Mouse (Mus musculus): Measurements from ENCODE around the gene Ap1ar.

Gene Ap1ar

GRCm38 (mm10) chr3:127837154-127837865, at the start of gene Ap1ar:
Gene Ap1ar (minus strand): TSS chr3:127837523.
- in situ Hi-C loops (cut with MboI, MseI), result loop anchor here in 1 of 2 experiments (25.0 kb wide), 1 partner anchor 1375 kb away; no protein-coding TSS in a partner anchor

GRCm38 (mm10) chr3:127881684-127882083, 44.4 kb upstream of the Ap1ar start:
- in situ Hi-C loops (cut with MboI, MseI), result loop anchor here in 1 of 2 experiments (25.0 kb wide), 1 partner anchor 1219 kb away; no protein-coding TSS in a partner anchor

DNA sequence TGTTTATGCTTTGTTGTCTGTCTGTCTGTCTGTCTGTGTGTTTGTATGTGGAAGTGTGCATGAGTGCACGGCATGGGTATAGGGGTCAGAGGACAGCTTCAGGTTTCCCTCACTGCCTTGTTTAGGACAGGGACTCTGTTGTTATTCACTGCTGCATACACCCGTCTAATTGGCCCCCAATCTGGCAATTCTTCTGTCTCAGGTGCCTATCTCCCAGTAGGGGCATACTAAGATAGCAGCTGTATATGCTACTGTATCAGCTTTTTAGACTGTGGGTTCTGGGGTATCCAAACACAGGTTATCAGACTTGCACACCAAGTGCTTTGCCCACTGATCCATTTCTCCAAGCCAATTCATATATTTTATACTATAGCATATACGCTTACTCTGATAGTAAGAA, 42.6 kb upstream of the Ap1ar start:
- in situ Hi-C loops (cut with MboI, MseI), result loop anchor here in 1 of 2 experiments (25.0 kb wide), 1 partner anchor 1218 kb away; no protein-coding TSS in a partner anchor

DNA sequence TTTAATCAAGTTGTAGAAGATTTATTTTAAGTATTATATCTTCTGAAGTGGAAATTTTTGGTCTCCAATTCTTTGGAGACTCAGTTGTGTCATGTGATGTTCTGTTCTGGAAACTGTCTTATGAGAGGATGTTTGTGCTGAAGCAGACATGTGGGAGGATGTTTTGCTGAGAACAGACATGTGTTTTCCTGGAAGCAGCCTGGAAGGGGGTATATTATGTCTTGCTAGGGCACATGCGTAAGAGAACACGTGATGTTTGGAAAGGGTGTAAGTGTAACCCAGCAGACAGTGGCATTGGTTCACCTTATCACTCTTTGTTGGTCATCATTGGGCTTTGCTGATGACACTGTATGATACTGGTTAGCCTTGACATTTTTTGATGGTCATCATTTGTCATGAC, 38.2 kb upstream of the Ap1ar start:
- in situ Hi-C loops (cut with MboI, MseI), result loop anchor here in 1 of 2 experiments (25.0 kb wide), 1 partner anchor 1213 kb away; no protein-coding TSS in a partner anchor

DNA sequence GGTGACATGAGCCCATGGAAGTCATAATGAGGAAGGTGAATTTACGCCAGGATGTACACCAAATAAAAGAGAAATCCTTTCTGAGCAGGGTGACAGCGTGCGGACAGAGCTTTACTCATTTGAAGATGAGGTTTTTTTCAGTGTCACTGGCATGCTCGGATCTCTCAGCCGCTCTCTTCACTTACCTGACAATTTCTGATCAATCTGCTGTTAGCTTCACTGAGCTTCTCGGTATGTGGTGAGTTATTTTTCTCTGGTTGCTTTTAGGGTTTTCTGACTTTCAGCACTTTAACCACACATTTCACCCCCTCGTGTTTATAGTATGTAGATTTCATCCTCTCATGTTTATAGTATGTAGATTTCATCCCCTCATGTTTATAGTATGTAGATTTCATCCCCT, 37.7 kb upstream of the Ap1ar start:
- in situ Hi-C loops (cut with MboI, MseI), result loop anchor here in 1 of 2 experiments (25.0 kb wide), 1 partner anchor 1213 kb away; no protein-coding TSS in a partner anchor

- in situ Hi-C loops (cut with MboI, MseI), result no loop called here
Measured at GRCm38 (mm10) chr3:127874254-127874883, 37.0 kb upstream of the Ap1ar start.

DNA sequence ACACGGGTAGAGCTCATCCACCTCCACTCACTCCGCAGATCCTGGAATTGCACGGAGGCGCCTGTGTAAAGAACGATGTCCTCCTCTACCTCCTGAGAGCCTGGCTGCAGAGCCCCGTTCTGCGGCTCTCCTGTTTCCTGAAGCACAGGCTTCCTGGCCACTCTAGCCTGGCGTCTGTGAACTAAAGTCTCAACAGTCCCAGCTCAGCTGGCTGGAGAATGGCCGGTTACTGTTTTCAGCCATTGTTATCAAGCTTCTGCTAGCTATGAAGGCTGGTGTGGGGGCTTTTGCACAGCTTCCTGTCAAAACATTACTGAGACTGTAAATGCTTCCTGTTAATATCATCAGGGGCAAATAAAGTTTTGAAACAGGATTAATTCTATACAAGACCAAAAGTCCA, 34.3 kb upstream of the Ap1ar start:
- in situ Hi-C loops (cut with MboI, MseI), result no loop called here

DNA sequence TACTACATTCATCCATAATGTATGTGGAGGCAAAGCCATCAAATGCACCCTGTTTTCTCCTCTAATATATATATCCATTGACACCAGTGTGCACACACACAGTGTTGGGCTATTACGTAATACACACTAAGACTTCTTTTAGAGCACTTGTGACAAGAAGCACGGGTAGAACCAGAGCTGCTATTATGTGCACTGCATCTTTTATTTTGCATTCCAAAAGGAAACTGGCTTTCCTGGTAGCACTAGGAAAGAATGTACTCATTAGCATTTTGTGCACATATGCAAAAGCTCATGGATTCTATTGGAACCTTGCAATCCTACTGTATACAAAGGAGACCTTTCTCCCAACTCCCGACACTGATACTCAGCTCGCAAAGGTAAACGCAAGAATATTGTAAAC, 31.6 kb upstream of the Ap1ar start:
- in situ Hi-C loops (cut with MboI, MseI), result no loop called here

- in situ Hi-C loops (cut with MboI, MseI), result no loop called here
Measured at GRCm38 (mm10) chr3:127868046-127868758, 30.9 kb upstream of the Ap1ar start.

DNA sequence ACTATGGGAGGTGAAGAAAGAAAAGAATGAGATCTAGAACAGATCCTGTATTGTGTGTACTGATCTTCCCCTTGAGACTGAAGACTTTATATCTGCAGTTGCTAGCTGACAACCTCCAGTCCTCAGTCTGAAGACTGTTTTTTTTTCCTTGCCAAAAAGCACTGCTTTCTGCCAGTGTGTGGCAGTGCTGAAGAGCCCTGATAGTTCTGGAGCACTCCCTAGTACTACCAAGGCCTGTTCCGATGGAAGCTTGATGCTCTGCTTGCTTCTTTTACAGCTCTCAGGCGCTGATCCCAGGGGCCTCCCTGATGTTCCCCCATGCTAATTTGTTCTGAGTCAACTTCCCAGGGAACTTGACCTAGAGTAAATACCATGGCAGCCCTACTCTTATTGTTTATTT, 26.9 kb upstream of the Ap1ar start:
- in situ Hi-C loops (cut with MboI, MseI), result no loop called here

GRCm38 (mm10) chr3:127863571-127863970, 26.2 kb upstream of the Ap1ar start:
- in situ Hi-C loops (cut with MboI, MseI), result no loop called here

DNA sequence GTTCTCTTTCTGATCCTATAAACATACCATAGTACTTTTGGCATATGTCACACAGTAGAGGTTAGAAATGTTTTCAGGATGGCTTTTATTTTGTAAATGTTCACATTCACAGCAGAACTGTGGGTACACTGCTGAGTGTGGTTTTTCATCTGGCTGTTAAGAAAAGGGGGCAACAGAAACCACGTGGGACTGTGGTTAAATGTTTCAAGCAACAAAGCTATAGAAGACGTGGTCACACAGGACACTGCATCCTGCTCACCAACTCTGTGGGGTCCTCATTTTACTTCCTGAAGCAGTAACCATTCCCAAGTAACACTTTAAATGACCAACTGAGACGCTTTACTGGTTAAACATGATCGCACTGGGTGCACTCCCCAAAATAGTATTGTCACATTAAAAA, 25.2 kb upstream of the Ap1ar start:
- in situ Hi-C loops (cut with MboI, MseI), result no loop called here

DNA sequence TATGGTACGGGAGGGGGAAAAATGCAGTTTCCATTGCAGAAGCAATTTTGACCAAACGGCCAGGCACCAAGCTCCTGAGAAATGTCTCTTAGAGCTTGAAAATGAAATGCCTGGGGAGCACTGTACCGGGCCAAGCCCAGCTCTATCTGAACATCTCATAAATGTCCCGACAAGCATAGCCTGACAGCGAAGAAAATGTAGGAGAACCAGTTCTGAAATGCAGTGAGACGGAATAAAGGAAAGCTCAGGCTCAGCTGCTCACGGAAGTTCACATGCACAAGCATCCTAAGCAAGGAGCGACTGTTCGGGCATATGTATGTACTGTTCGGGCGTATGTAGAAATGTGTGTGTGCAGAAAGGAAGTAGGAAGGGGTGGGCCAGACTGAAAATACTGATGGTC, 24.0 kb upstream of the Ap1ar start:
- in situ Hi-C loops (cut with MboI, MseI), result no loop called here

- in situ Hi-C loops (cut with MboI, MseI), result loop anchor here (5.0 kb wide), 1 partner anchor 94 kb away; no protein-coding TSS in a partner anchor
Measured at GRCm38 (mm10) chr3:127853431-127854206, 16.3 kb upstream of the Ap1ar start.

- in situ Hi-C loops (cut with MboI, MseI), result loop anchor here (5.0 kb wide), 1 partner anchor 95 kb away; no protein-coding TSS in a partner anchor
Measured at GRCm38 (mm10) chr3:127852722-127853121, 15.4 kb upstream of the Ap1ar start.

DNA sequence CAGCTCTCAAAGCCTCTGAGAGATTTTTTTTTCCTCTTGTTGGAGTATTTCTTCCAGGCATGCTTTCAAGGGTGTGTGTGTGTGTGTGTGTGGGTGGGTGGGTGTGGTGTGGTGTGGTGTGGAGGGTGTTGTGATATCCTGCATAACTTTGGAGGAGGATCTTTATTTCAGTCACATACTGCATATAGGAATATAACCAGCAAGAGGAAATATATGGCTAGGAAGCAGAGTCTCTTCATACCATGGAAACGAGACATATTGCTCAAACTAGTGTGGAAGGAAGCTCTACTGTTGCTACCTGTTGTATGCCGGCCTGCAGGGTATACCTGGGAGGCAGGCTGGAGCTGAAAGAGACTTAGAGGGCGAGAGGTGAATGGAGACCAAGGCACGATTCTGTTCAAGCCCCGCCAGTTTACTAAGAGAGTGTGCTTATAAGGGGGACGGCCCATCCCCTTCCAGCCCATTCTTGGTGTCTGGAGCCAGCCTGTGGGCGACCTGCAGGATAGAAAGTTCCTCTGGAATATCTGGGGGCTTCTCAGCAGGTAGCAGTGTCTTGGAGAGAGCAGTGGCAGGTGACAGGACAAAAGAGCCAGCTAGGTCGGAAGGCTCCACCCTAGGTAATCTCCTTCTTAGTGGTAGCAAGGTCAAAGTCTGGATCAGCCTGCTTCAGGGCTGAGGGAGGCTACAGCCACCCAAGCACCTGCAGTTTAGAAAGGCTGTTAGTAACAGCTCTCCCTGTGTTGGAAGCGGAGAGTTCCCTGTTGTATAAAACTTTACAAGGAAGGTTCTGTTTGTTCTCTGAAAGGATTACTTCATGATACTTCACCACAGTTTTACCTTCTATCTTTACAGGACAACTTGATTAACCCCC, 13.7 kb upstream of the Ap1ar start:
- in situ Hi-C loops (cut with MboI, MseI), result loop anchor here (5.0 kb wide), 1 partner anchor 96 kb away; no protein-coding TSS in a partner anchor

- in situ Hi-C loops (cut with MboI, MseI), result loop anchor here (5.0 to 25.0 kb wide), 2 partner anchors 97 to 1362 kb away; no protein-coding TSS in a partner anchor
Measured at GRCm38 (mm10) chr3:127849922-127850321, 12.6 kb upstream of the Ap1ar start.

DNA sequence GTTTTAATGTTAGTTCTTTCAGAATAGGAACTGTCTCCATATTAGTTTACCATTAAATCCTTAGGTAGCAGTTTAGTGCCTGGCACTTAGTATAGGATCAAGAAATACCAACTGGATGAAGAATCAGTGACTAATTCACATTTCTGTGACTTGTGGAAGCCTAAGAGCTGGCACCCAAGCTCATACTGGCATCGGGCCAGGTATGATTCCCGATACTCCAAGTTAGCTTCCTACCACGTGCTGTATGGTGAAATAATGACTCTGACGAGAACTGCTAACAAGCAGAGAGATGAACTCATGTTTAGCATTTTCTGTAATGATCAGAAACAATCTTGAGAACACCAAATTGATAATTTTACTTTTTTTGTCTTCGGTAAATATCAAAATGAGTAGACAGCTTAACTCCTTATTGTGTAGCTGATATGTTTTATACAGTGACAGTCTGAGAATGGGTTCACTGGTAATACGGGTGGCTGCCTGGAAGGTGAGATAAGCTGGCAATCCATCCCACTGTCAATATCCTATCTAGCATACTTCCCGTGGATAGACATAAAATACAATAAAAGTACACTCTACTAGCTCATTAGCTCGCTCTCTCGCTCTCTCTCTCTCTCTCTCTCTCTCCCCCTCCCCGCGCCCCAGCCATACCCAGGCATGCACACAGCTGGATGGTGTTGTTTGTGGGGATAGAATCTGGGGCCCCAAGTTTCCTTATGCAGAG, 10.9 kb upstream of the Ap1ar start:
- in situ Hi-C loops (cut with MboI, MseI), result loop anchor here in 1 of 2 experiments (25.0 kb wide), 1 partner anchor 1364 kb away; no protein-coding TSS in a partner anchor

GRCm38 (mm10) chr3:127843941-127844327, 6.6 kb upstream of the Ap1ar start:
- in situ Hi-C loops (cut with MboI, MseI), result loop anchor here in 1 of 2 experiments (25.0 kb wide), 1 partner anchor 1368 kb away; no protein-coding TSS in a partner anchor

Measured in T-helper 17 cell (primary cell).